Mouse (Mus musculus) ES-E14 (cell line): ENCODE measurements around the gene Pop5.

ENCODE experiments used
- CHD2 ChIP-seq: IDR thresholded peaks from 2 replicates; pipeline ENCODE4 v1.6.1; 2014; ENCODE audit warnings: mild to moderate bottlenecking, low read depth, low read length, inconsistent platforms
- MAFK ChIP-seq: IDR thresholded peaks from 2 replicates; pipeline ENCODE4 v1.6.1; 2014; ENCODE audit warnings: mild to moderate bottlenecking, low read depth, low read length, inconsistent platforms; ENCODE audit not compliant: insufficient read depth
- ZC3H11A ChIP-seq: IDR thresholded peaks from 2 replicates; pipeline ENCODE4 v1.6.1; 2012; ENCODE audit warnings: low read depth, mild to moderate bottlenecking, inconsistent platforms, low read length, borderline replicate concordance
- ZNF384 ChIP-seq: IDR thresholded peaks from 2 replicates; pipeline ENCODE4 v1.6.1; 2012; ENCODE audit warnings: low read depth, low read length, inconsistent platforms

DNA sequence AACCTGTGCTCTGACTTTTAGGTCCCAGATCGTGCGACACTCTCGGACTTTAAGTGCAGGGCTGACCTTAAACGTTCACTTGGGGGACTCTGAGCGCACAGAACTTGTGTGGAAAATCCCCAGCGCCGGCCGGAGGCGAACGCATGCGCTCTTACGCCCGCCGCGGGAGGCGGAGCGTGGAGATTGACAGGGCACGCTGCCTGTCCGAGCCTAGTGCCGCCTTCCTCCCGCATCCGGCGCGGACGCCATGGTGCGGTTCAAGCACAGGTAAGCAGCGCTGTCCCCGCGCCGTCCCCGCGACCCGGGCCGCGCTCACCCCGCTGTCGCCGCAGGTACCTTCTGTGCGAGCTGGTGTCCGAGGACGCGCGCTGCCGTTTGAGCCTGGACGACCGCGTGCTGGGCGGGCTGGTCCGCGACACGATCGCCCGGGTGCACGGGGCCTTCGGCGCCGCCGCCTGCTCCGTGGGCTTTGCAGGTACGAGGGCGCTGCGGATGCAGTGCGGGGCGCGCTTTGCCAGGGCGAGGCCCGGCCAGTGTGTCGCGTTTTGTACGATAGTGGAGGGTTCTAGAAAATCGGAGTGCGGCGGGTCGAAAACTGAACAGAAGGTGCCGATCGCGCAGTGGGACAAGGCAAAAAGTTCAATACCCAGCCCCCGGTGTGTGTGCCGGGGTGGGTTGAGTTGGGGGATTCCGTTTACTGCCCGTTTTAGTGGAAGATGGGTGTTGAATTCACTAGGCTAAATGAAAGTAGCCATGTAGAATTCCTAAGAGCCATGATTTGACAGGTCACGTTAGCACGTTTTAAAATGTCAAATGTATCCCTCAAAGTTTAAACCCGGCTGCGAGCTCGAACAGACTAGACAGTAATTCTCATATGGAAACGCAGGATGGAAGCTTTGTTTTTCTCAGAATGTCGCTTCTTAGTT is 2.4 kb downstream of the Pop5 start:
- no peak for TF ChIP-seq MAFK
- TF ChIP-seq CHD2, result no peak
- no peak for TF ChIP-seq ZC3H11A
- no peak for TF ChIP-seq ZNF384
